18 mouse cellular contexts compared by ENCODE assay signal in the genomic region with DNA sequence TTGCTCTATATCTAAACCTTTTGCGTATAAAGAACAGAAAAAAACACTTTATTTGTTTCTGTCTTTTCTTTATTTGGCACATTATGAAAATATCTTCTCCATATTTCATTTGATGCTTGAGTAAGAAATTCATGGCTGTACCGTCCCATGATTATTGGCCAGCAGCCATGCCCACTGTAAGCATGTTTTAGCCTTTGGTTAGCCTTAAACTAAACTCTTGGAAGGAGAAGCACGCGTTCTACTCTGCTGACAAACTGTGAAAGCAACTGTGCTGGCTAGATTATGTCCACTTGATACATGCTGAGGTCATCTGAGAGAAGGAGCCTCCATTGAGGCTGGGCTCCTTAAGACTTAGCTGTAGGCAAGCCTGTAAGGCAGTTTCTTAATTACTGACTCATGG.
A peak's percentile ranks its signal among the peaks of the same experiment; 100 is the strongest.
DNase-seq lines count a peak whose midpoint lies in the region; ATAC-seq and TF ChIP-seq lines count a peak whose summit lies in the region.
"Had no signal": no experiment of that assay in that cellular context is flagged by ENCODE, and none has a peak within 500 bp of the region (broad histone marks: within the 10 kb centered on the region; RNA-seq: fewer than 3 reads in every experiment).

No protein-coding gene starts in this region.

- peak; percentile 84 for DNase-seq in kidney, adult 2 months
- no peak for DNase-seq in kidney, postnatal 14 days
- peak; percentile 41 for DNase-seq in liver, adult 2 months (ENCODE audit: extremely low read depth, low read depth, low spot score)
- DNase-seq in liver, embryonic 11.5 days (ENCODE audit: low spot score) = no peak
- DNase-seq: adrenal gland, adult 2 months; adrenal gland, postnatal 25 days; cerebellum, adult 18-20 months; cerebellum, adult 9-11 months; cerebellum, postnatal 36 days; gastrocnemius, postnatal 14 days; heart, postnatal 4 days had no signal

- H3K4me1 ChIP-seq in heart, embryonic 16.5 days (ENCODE audit: control insufficient read depth, insufficient read depth, low read length) = peaks cover 5% of the 10 kb centered on the region
- H3K4me1 ChIP-seq in heart, embryonic 11.5 days (ENCODE audit: control insufficient read depth, insufficient read depth, low read length) = no peaks in the 10 kb centered on the region
- H3K4me1 ChIP-seq in kidney, adult 2 months (ENCODE audit: control insufficient read depth, insufficient read depth, low read length) = 0 out of 2 replicates have a peak, but pooled peaks cover 2% of the 10 kb centered on the region
- peaks cover 7% of the 10 kb centered on the region for H3K4me1 ChIP-seq in liver, adult 2 months (ENCODE audit: control insufficient read depth, insufficient read depth, low read length)
- H3K4me1 ChIP-seq in liver, embryonic 11.5 days (replicated peaks; ENCODE audit: control insufficient read depth, insufficient read depth, low read length) = no peaks in the 10 kb centered on the region
- H3K4me1 ChIP-seq: embryonic facial prominence, embryonic 13.5 days; forebrain, embryonic 12.5 days; hindbrain, embryonic 12.5 days had no signal

- no peaks in the 10 kb centered on the region for H3K9me3 ChIP-seq in heart, embryonic 16.5 days (replicated peaks; ENCODE audit: control insufficient read depth, low read length)
- H3K9me3 ChIP-seq in heart, embryonic 11.5 days (replicated peaks; ENCODE audit: control insufficient read depth, low read length) = no peaks in the 10 kb centered on the region
- no peaks in the 10 kb centered on the region for H3K9me3 ChIP-seq in liver, embryonic 11.5 days (ENCODE audit: control insufficient read depth, low read length)
- H3K9me3 ChIP-seq: embryonic facial prominence, embryonic 13.5 days; forebrain, embryonic 12.5 days; hindbrain, embryonic 12.5 days had no signal

- H3K4me3 ChIP-seq in heart, embryonic 16.5 days (ENCODE audit: low read length) = no peak overlapping the region
- no peak overlapping the region for H3K4me3 ChIP-seq in heart, embryonic 11.5 days (ENCODE audit: low read depth, low read length)
- no peak overlapping the region for H3K4me3 ChIP-seq in kidney, adult 2 months (ENCODE audit: insufficient read depth, low read depth, low read length)
- no peak overlapping the region for H3K4me3 ChIP-seq in liver, adult 2 months (ENCODE audit: insufficient read depth, low read depth, low read length)
- no peak overlapping the region for H3K4me3 ChIP-seq in liver, embryonic 11.5 days (ENCODE audit: low read depth, low read length)
- H3K4me3 ChIP-seq: embryonic facial prominence, embryonic 13.5 days; forebrain, embryonic 12.5 days; hindbrain, embryonic 12.5 days had no signal

- no peak overlapping the region for H3K4me2 ChIP-seq in heart, embryonic 16.5 days (ENCODE audit: low read depth, low read length)
- H3K4me2 ChIP-seq in heart, embryonic 11.5 days = no peak overlapping the region
- H3K4me2 ChIP-seq in liver, embryonic 11.5 days = no peak overlapping the region
- H3K4me2 ChIP-seq: embryonic facial prominence, embryonic 13.5 days; forebrain, embryonic 12.5 days; hindbrain, embryonic 12.5 days had no signal

- H3K36me3 ChIP-seq in heart, embryonic 16.5 days (ENCODE audit: control insufficient read depth, insufficient read depth) = peaks cover 90% of the 10 kb centered on the region
- peaks cover 79% of the 10 kb centered on the region for H3K36me3 ChIP-seq in heart, embryonic 11.5 days (ENCODE audit: control insufficient read depth, insufficient read depth, low read length)
- H3K36me3 ChIP-seq in kidney, adult 2 months (ENCODE audit: control insufficient read depth, insufficient read depth, low read length) = peaks cover 34% of the 10 kb centered on the region
- peaks cover 69% of the 10 kb centered on the region for H3K36me3 ChIP-seq in liver, adult 2 months (ENCODE audit: control insufficient read depth, insufficient read depth, low read length)
- H3K36me3 ChIP-seq in liver, embryonic 11.5 days (ENCODE audit: control insufficient read depth, insufficient read depth, low read length) = peaks cover 85% of the 10 kb centered on the region

- 0 out of 2 replicates have a peak, but pooled peaks have one; percentile 29 for ATAC-seq in heart, embryonic 16.5 days (replicated peaks; ENCODE audit: extremely low read depth, insufficient read depth, low FRiP score)
- no peak for ATAC-seq in heart, embryonic 11.5 days (replicated peaks; ENCODE audit: insufficient number of reproducible peaks, low FRiP score, low TSS enrichment)
- no peak for ATAC-seq in liver, embryonic 11.5 days (replicated peaks; ENCODE audit: low FRiP score)
- ATAC-seq: forebrain, embryonic 16.5 days; hindbrain, embryonic 16.5 days had no signal

- H3K79me2 ChIP-seq in liver, adult 2 months (ENCODE audit: control insufficient read depth, insufficient read depth, low read length) = no peaks in the 10 kb centered on the region; the same call in 1 of the 2 replicates

- no peak overlapping the region for H3K27ac ChIP-seq in heart, embryonic 16.5 days (ENCODE audit: low read length)
- no peak overlapping the region for H3K27ac ChIP-seq in heart, embryonic 11.5 days (ENCODE audit: low read depth, low read length)
- H3K27ac ChIP-seq in kidney, adult 2 months (ENCODE audit: insufficient read depth, low read depth, low read length) = peak overlapping the region; percentile 37
- H3K27ac ChIP-seq in liver, adult 2 months (replicated peaks; ENCODE audit: insufficient read depth, low read depth, low read length) = no peak overlapping the region
- H3K27ac ChIP-seq in liver, embryonic 11.5 days (ENCODE audit: low read depth, low read length) = no peak overlapping the region
- H3K27ac ChIP-seq: embryonic facial prominence, embryonic 13.5 days; forebrain, embryonic 12.5 days; hindbrain, embryonic 12.5 days had no signal

- no peak for TF ChIP-seq CTCF in kidney, adult 2 months (conservative IDR thresholded peaks at IDR 0.05; ENCODE audit: insufficient read depth, insufficient read length, low read depth, low read length)
- TF ChIP-seq CTCF in liver, adult 2 months (IDR thresholded peaks at IDR 0.05; ENCODE audit: low read depth, low read length) = no peak

- no peak for TF ChIP-seq POLR2A in kidney, adult 2 months (IDR thresholded peaks at IDR 0.05; ENCODE audit: low read depth, low read length)
- no peak for TF ChIP-seq POLR2A in liver, adult 2 months (IDR thresholded peaks at IDR 0.05; ENCODE audit: extremely low read depth, insufficient read depth, low read length)

- 92% methylated on average over 4 of the region's 4 CpGs for WGBS in heart, embryonic 16.5 days
- 95% methylated on average over 4 of the region's 4 CpGs for WGBS in heart, embryonic 11.5 days (ENCODE audit: insufficient replicate concordance)
- WGBS in kidney, adult 2 months = 70% methylated on average over 4 of the region's 4 CpGs
- 38% methylated on average over 4 of the region's 4 CpGs for WGBS in liver, adult 2 months
- WGBS in liver, embryonic 11.5 days = 94% methylated on average over 4 of the region's 4 CpGs

- no peaks in the 10 kb centered on the region for H3K27me3 ChIP-seq in heart, embryonic 16.5 days (ENCODE audit: control insufficient read depth, insufficient read depth, low read length)
- H3K27me3 ChIP-seq in heart, embryonic 11.5 days (ENCODE audit: control insufficient read depth, insufficient read depth, low read length) = no peaks in the 10 kb centered on the region
- no peaks in the 10 kb centered on the region for H3K27me3 ChIP-seq in kidney, adult 2 months (replicated peaks; ENCODE audit: control insufficient read depth, insufficient read depth, low read length)
- H3K27me3 ChIP-seq in liver, adult 2 months (ENCODE audit: control insufficient read depth, insufficient read depth, low read length) = no peaks in the 10 kb centered on the region
- H3K27me3 ChIP-seq in liver, embryonic 11.5 days (replicated peaks; ENCODE audit: control insufficient read depth, insufficient read depth, low read length) = no peaks in the 10 kb centered on the region
- H3K27me3 ChIP-seq: embryonic facial prominence, embryonic 13.5 days; forebrain, embryonic 12.5 days; hindbrain, embryonic 12.5 days had no signal

- H3K9ac ChIP-seq in heart, embryonic 16.5 days (ENCODE audit: low read length) = no peak overlapping the region
- H3K9ac ChIP-seq in heart, embryonic 11.5 days (ENCODE audit: low read depth, low read length) = no peak overlapping the region
- no peak overlapping the region for H3K9ac ChIP-seq in liver, adult 2 months (ENCODE audit: low read depth, low read length)
- no peak overlapping the region for H3K9ac ChIP-seq in liver, embryonic 11.5 days (ENCODE audit: low read depth, low read length)
- H3K9ac ChIP-seq: embryonic facial prominence, embryonic 13.5 days; forebrain, embryonic 12.5 days; hindbrain, embryonic 12.5 days had no signal

Comparison
In these comparisons a context has a peak if more than half of its experiments do, and no peak if none do; other contexts are left out.
1. DNase-seq: peak in kidney, adult 2 months (single experiment) and liver, adult 2 months (single experiment); none in kidney, postnatal 14 days (single experiment) and liver, embryonic 11.5 days (single experiment).